Mouse (Mus musculus) forebrain, embryonic 15.5 days (tissue): Measurements from ENCODE around the gene Bpifa6. TPM values are rescaled to one million over a fixed set of nuclear protein-coding genes. Genes with fewer than 3 reads are reported as not detected.

Source experiments
- polyA plus RNA-seq: library from polyadenylated mRNA; unstranded; fragments of >200 nt; fragmentation: Nextera tagmentation; extraction: Ambion mirVana; gene quantifications from 2 replicates; pipeline ENCODE4 v1.2.1, GENCODE M21; 2015

Bpifa6 gene
- polyA plus RNA-seq, 1 experiment from 2014 or later = not detected

Other genes with a start within 250 kb of the Bpifa6 start
- 399 and 423 TPM in 2 replicates for gene Mapre1, start 233.7 kb upstream of the Bpifa6 start, polyA plus RNA-seq
- not detected in 2 replicates for gene Efcab8, start 195.0 kb upstream of the Bpifa6 start, polyA plus RNA-seq
- not detected in 2 replicates for gene Sun5, start 103.9 kb upstream of the Bpifa6 start, polyA plus RNA-seq
- not detected in 2 replicates for gene Bpifb2, start 99.9 kb upstream of the Bpifa6 start, polyA plus RNA-seq
- gene Bpifb6, start 74.6 kb upstream of the Bpifa6 start, polyA plus RNA-seq = not detected in 2 replicates
- not detected in 2 replicates for gene Bpifb3, start 56.7 kb upstream of the Bpifa6 start, polyA plus RNA-seq
- gene Bpifb4, start 36.7 kb upstream of the Bpifa6 start, polyA plus RNA-seq = not detected in 2 replicates
- not detected in 2 replicates for gene Bpifa2, start 33.3 kb downstream of the Bpifa6 start, polyA plus RNA-seq
- not detected in 2 replicates for gene Bpifa3, start 155.4 kb downstream of the Bpifa6 start, polyA plus RNA-seq
- not detected in 2 replicates for gene Bpifa1, start 167.9 kb downstream of the Bpifa6 start, polyA plus RNA-seq
- not detected in 2 replicates for gene Bpifa5, start 187.7 kb downstream of the Bpifa6 start, polyA plus RNA-seq
- gene Bpifb1, start 215.9 kb downstream of the Bpifa6 start, polyA plus RNA-seq = 0.31 and 0.33 TPM in 2 replicates
- gene Bpifb5, start 248.8 kb downstream of the Bpifa6 start, polyA plus RNA-seq = 0.43 TPM in 1 of 2 replicates, not detected in the other